Mouse (Mus musculus) hindbrain, postnatal 0 days (tissue): ENCODE data around the gene Zyx. TPM values are rescaled to one million over a fixed set of nuclear protein-coding genes. Genes with fewer than 3 reads are reported as not detected.

Source experiments
- ATAC-seq: fragments of 200-750 bp; cut with Nextera tagmentation; 2 replicates; pipeline ENCODE4 v1.8.0; 2017; ENCODE audit warnings: mild to moderate bottlenecking, moderate TSS enrichment, moderate library complexity
- DNase-seq: peaks from one replicate; pipeline ENCODE4 v3.0.0-alpha.2; 2015; ENCODE audit warnings: low spot score
- H3K27ac ChIP-seq: fragments of 300-500 bp; sonication (generic); 2 replicates; pipeline ENCODE4 v1.5.1; 2014; ENCODE audit warnings: mild to moderate bottlenecking
- H3K27me3 ChIP-seq: fragments of 300-500 bp; sonication (generic); 2 replicates; pipeline ENCODE4 v1.6.1; 2014; ENCODE audit warnings: low read length, mixed read lengths; ENCODE audit not compliant: insufficient read depth
- H3K36me3 ChIP-seq: fragments of 300-500 bp; sonication (generic); 2 replicates; pipeline ENCODE4 v1.6.1; 2014; ENCODE audit warnings: low read length, mixed read lengths; ENCODE audit not compliant: insufficient read depth
- H3K4me1 ChIP-seq: fragments of 300-500 bp; sonication (generic); 2 replicates; pipeline ENCODE4 v1.6.1; 2014; ENCODE audit warnings: antibody characterized with exemption, low read length, mixed read lengths; ENCODE audit not compliant: insufficient read depth
- H3K4me2 ChIP-seq: fragments of 300-500 bp; sonication (generic); 2 replicates; pipeline ENCODE4 v1.6.1; 2014; ENCODE audit warnings: low read depth, mild to moderate bottlenecking, low read length, moderate library complexity, mixed read lengths
- H3K4me3 ChIP-seq: fragments of 300-500 bp; sonication (generic); 2 replicates; pipeline ENCODE4 v1.5.1; 2014; ENCODE audit warnings: low read length
- H3K9ac ChIP-seq: fragments of 300-500 bp; sonication (generic); replicated peaks from 2 replicates; pipeline ENCODE4 v1.6.1; 2014; ENCODE audit warnings: mild to moderate bottlenecking, low read length, moderate library complexity, mixed read lengths
- H3K9me3 ChIP-seq: fragments of 300-500 bp; sonication (generic); 2 replicates; pipeline ENCODE4 v1.6.1; 2016; ENCODE audit warnings: low read length, mixed read lengths
- CTCF ChIP-seq: IDR thresholded peaks from 2 replicates; pipeline ENCODE4 v1.5.1; 2016; ENCODE audit warnings: antibody characterized with exemption, control low read depth, low read depth
- WGBS: fragments of 180-500 bp; shearing (Covaris S2); extraction: QIAGEN DNeasy Blood & Tissue Kit; methylation state at CpG from one replicate; pipeline ENCODE4 v1.1.7; 2014; 5-methylcytosine and 5-hydroxymethylcytosine counted together
- polyA plus RNA-seq: library from polyadenylated mRNA; unstranded; fragments of >200 nt; fragmentation: Nextera tagmentation; extraction: Ambion mirVana; gene quantifications from 2 replicates; pipeline ENCODE4 v1.2.1, GENCODE M21; 2015
- total RNA-seq: library from RNA; depleted of rRNA; stranded (reverse); fragments of >200 nt; gene quantifications from 2 replicates; pipeline ENCODE4 v1.2.3, GENCODE M21; 2014

Gene Zyx
- total and polyA plus RNA-seq, 2 experiments from 2014 or later, result 62.6 to 63.2 TPM

- H3K4me1 ChIP-seq, result peaks cover 10% of the 10 kb centered on the region
- no peaks in the 10 kb centered on the region for H3K36me3 ChIP-seq
- H3K9ac ChIP-seq, result 0 out of 2 replicates have a peak within 1 kb of the TSS, but pooled peaks have one; percentile 30
- peak; percentile 86 for DNase-seq
- under 1% methylated on average over 35 of the region's 36 CpGs for WGBS
- no peak within 1 kb of the TSS for H3K27ac ChIP-seq
- peak within 1 kb of the TSS; percentile 94 for H3K4me2 ChIP-seq
- 0 out of 2 replicates have a peak, but pooled peaks cover 5% of the 10 kb centered on the region for H3K27me3 ChIP-seq
- ATAC-seq, result peak; percentile 63
- peak within 1 kb of the TSS; percentile 46 for H3K4me3 ChIP-seq
- no peaks in the 10 kb centered on the region for H3K9me3 ChIP-seq
- peak; percentile 59 for TF ChIP-seq CTCF
These were observed 23.6 kb downstream of the Zyx start, which contains the start of gene Epha1 for GRCm38 (mm10) chr6:42372816-42373547. Epha1 (minus strand) TSS chr6:42373268.

GRCm38 (mm10) chr6:42373669-42374430 is 24.4 kb downstream of the Zyx start:
- H3K9me3 ChIP-seq, result no peaks in the 10 kb centered on the region
- no peak overlapping the region for H3K9ac ChIP-seq
- H3K36me3 ChIP-seq, result no peaks in the 10 kb centered on the region
- H3K27me3 ChIP-seq, result 0 out of 2 replicates have a peak, but pooled peaks cover 5% of the 10 kb centered on the region
- no peak for TF ChIP-seq CTCF
- DNase-seq, result no peak
- ATAC-seq, result peak; percentile 2; the same call in 1 of the 2 replicates
- peak overlapping the region; percentile 46 for H3K4me3 ChIP-seq
- WGBS, result 40% methylated on average over 7 of the region's 7 CpGs
- peaks cover 10% of the 10 kb centered on the region for H3K4me1 ChIP-seq
- H3K4me2 ChIP-seq, result peak overlapping the region; percentile 94
- no peak overlapping the region for H3K27ac ChIP-seq

- Histone ChIP-seq H3K36me3 (no peaks in the 10 kb centered on the region), H3K9ac (no peak overlapping the region), H3K4me3 (no peak overlapping the region), H3K27me3 (0 out of 2 replicates have a peak, but pooled peaks cover 5% of the 10 kb centered on the region), H3K4me1 (peaks cover 10% of the 10 kb centered on the region), H3K9me3 (no peaks in the 10 kb centered on the region), H3K4me2 (no peak overlapping the region), H3K27ac (no peak overlapping the region)
- DNase-seq, result no peak
- WGBS, result 76% methylated on average over 4 of the region's 4 CpGs
- TF ChIP-seq CTCF, result no peak
- ATAC-seq, result no peak
These were observed 25.3 kb downstream of the Zyx start for GRCm38 (mm10) chr6:42374701-42375100.

- no peak overlapping the region for H3K9ac ChIP-seq
- no peak overlapping the region for H3K27ac ChIP-seq
- H3K4me1 ChIP-seq, result peaks cover 10% of the 10 kb centered on the region
- no peaks in the 10 kb centered on the region for H3K9me3 ChIP-seq
- 0 out of 2 replicates have a peak, but pooled peaks cover 5% of the 10 kb centered on the region for H3K27me3 ChIP-seq
- H3K4me2 ChIP-seq, result no peak overlapping the region
- no peak overlapping the region for H3K4me3 ChIP-seq
- WGBS, result 76% methylated on average over 2 of the region's 2 CpGs
- no peak for TF ChIP-seq CTCF
- ATAC-seq (no peak), DNase-seq (no peak)
- no peaks in the 10 kb centered on the region for H3K36me3 ChIP-seq
These were observed 25.7 kb downstream of the Zyx start for GRCm38 (mm10) chr6:42375131-42375530.

GRCm38 (mm10) chr6:42376016-42376415 is 26.6 kb downstream of the Zyx start:
- H3K36me3 ChIP-seq, result no peaks in the 10 kb centered on the region
- ATAC-seq, result no peak
- TF ChIP-seq CTCF, result no peak

GRCm38 (mm10) chr6:42376504-42377019 is 27.1 kb downstream of the Zyx start:
- no peaks in the 10 kb centered on the region for H3K36me3 ChIP-seq
- ATAC-seq (no peak), DNase-seq (no peak)
- no peak overlapping the region for H3K4me2 ChIP-seq
- peaks cover 10% of the 10 kb centered on the region for H3K4me1 ChIP-seq
- H3K9me3 ChIP-seq, result no peaks in the 10 kb centered on the region
- H3K9ac ChIP-seq, result no peak overlapping the region
- no peak overlapping the region for H3K4me3 ChIP-seq
- no peak for TF ChIP-seq CTCF
- H3K27me3 ChIP-seq, result 0 out of 2 replicates have a peak, but pooled peaks cover 5% of the 10 kb centered on the region
- H3K27ac ChIP-seq, result no peak overlapping the region
- WGBS, result 80% methylated on average over 6 of the region's 6 CpGs

More at GRCm38 (mm10) chr6:42376016-42376415, 26.6 kb downstream of the Zyx start:
- H3K4me3 ChIP-seq, result no peak overlapping the region
- no peak overlapping the region for H3K27ac ChIP-seq
- no peak for DNase-seq
- 0 out of 2 replicates have a peak, but pooled peaks cover 5% of the 10 kb centered on the region for H3K27me3 ChIP-seq
- H3K9me3 ChIP-seq, result no peaks in the 10 kb centered on the region
- H3K4me1 ChIP-seq, result peaks cover 10% of the 10 kb centered on the region
- H3K9ac ChIP-seq, result no peak overlapping the region
- 46% methylated on average over 4 of the region's 4 CpGs for WGBS
- H3K4me2 ChIP-seq, result no peak overlapping the region
